Mouse (Mus musculus) c-Kit-positive CD71-positive TER-119-negative erythroid progenitor cells, embryonic 14.5 days (primary cell): ENCODE measurements around the gene Gng7.

Source experiments
- DNase-seq: peaks from one replicate; pipeline ENCODE4 v3.0.0-alpha.2; 2013; ENCODE audit warnings: low read depth

Gene Gng7

GRCm38 (mm10) chr10:80899591-80900317 lies 115.0 kb downstream of the Gng7 start:
- no peak for DNase-seq

- DNase-seq: no peak
Observed at GRCm38 (mm10) chr10:80899074-80899473, 115.7 kb downstream of the Gng7 start.
